Mouse (Mus musculus) adipose tissue, adult 10 weeks (tissue): ENCODE data around the gene Usf3. TPM values are rescaled to one million over a fixed set of nuclear protein-coding genes. Genes with fewer than 3 reads are reported as not detected.

Source experiments
- polyA plus RNA-seq: library from polyadenylated mRNA; stranded (reverse); fragments of 350-450 nt; fragmentation: Illumina TruSeq; extraction: RNeasy Lipid Tissue Mini Kit (QIAGEN cat#74804); gene quantifications from one replicate; pipeline ENCODE4 v1.2.3, GENCODE M21; 2014; ENCODE audit warnings: low read depth, low replicate concordance

The Usf3 gene
- 8.0 TPM for polyA plus RNA-seq

GRCm38 (mm10) chr16:44173155-44173941 is at the start of gene Usf3:
Gene Usf3 (plus strand): TSS chr16:44173246.

GRCm38 (mm10) chr16:44139536-44140185 is 33.4 kb upstream of the Usf3 start, which contains the start of the genes Atp6v1a and Naa50:
Gene Atp6v1a (minus strand): TSS chr16:44139705.
Gene Naa50 (plus strand): TSS chr16:44139830.

Other genes with a start within 250 kb of the Usf3 start
- gene Qtrt2, start 246.4 kb upstream of the Usf3 start, polyA plus RNA-seq: 12.4 TPM
- 1.1 TPM for gene Zdhhc23, start 193.5 kb upstream of the Usf3 start, polyA plus RNA-seq
- gene Gramd1c, start 109.9 kb upstream of the Usf3 start, polyA plus RNA-seq: 5.1 TPM
- 55.5 TPM for gene Atp6v1a, start 33.5 kb upstream of the Usf3 start, polyA plus RNA-seq
- gene Naa50, start 33.4 kb upstream of the Usf3 start, polyA plus RNA-seq: 38.2 TPM
- 0.31 TPM for gene Sidt1, start 159.9 kb downstream of the Usf3 start, polyA plus RNA-seq
- 12.9 TPM for gene Spice1, start 173.9 kb downstream of the Usf3 start, polyA plus RNA-seq
- 6.6 TPM for gene Cfap44, start 221.6 kb downstream of the Usf3 start, polyA plus RNA-seq